Mouse (Mus musculus): ENCODE measurements around the gene Tsr1. TPM values are rescaled to one million over a fixed set of nuclear protein-coding genes. Genes with fewer than 3 reads are reported as not detected.

The Tsr1 gene
- polyA plus RNA-seq, 1 experiment from 2014 or later, result 38.0 TPM

GRCm38 (mm10) chr11:74868046-74868760 lies 29.7 kb upstream of the Tsr1 start:
- WGBS, result 88% methylated on average over 13 of the region's 13 CpGs
- no peak overlapping the region for H3K4me2 ChIP-seq (ENCODE audit: low read length)
- ATAC-seq, result no peak
- H3K27me3 ChIP-seq (replicated peaks; ENCODE audit: control insufficient read depth, insufficient read depth, low read length), result no peaks in the 10 kb centered on the region
- peaks cover 14% of the 10 kb centered on the region for H3K4me1 ChIP-seq (replicated peaks; ENCODE audit: control insufficient read depth, insufficient read depth, low read length)
- H3K9ac ChIP-seq (replicated peaks; ENCODE audit: low read depth, low read length), result no peak overlapping the region
- H3K36me3 ChIP-seq (ENCODE audit: control insufficient read depth, insufficient read depth), result no peaks in the 10 kb centered on the region; the same call in 1 of the 2 replicates
- H3K4me3 ChIP-seq (replicated peaks; ENCODE audit: low read length), result no peak overlapping the region
- no peaks in the 10 kb centered on the region for H3K9me3 ChIP-seq (ENCODE audit: control insufficient read depth, low read length)
- no peak overlapping the region for H3K27ac ChIP-seq (ENCODE audit: low read length)

DNA sequence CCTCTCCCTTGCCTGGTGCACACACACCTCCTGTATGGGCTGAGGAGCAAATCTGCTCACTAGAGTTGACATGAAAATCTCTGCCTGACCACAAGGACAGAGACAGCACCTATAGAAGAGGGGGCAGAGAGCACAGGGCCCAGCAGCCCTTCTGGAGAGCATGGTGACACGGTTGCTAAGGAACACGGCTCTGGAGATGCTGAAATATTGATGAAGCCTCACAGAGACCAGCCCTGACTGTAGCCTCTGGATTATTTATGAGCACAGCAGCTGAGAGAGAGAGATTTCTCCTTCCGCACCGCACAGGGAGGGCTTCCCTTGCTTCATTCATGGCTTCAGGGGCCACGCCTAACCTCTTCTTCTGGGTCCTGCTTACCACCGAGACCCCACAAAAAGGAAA lies 28.3 kb upstream of the Tsr1 start:
- WGBS, result 84% methylated on average over 6 of the region's 6 CpGs
- Histone ChIP-seq H3K4me3 (replicated peaks; ENCODE audit: low read length) (no peak overlapping the region), H3K9me3 (ENCODE audit: control insufficient read depth, low read length) (no peaks in the 10 kb centered on the region), H3K27ac (ENCODE audit: low read length) (no peak overlapping the region), H3K4me2 (ENCODE audit: low read length) (no peak overlapping the region), H3K36me3 (ENCODE audit: control insufficient read depth, insufficient read depth) (no peaks in the 10 kb centered on the region; the same call in 1 of the 2 replicates), H3K9ac (replicated peaks; ENCODE audit: low read depth, low read length) (no peak overlapping the region), H3K4me1 (replicated peaks; ENCODE audit: control insufficient read depth, insufficient read depth, low read length) (peaks cover 16% of the 10 kb centered on the region), H3K27me3 (replicated peaks; ENCODE audit: control insufficient read depth, insufficient read depth, low read length) (no peaks in the 10 kb centered on the region)
- no peak for ATAC-seq

DNA sequence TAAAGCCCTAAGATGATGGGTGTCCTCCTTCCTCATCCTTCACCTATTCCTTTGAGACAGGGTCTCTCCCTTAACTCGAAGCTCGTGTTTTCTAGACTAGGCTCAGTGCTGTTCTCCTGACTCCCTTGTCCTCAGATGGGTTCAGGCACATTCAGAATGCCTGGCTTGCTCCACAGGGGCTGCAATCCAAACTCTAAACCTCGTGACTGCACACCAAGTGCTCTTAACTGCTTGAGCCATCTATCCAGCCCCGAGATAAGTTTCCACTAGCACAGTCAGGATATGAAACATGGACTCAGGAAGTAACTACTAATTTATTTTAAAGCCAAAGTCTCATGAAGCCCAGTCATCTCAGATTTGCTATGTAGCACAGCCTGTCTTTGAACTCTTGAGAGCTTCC lies 27.3 kb upstream of the Tsr1 start:
- WGBS, result 82% methylated on average over 4 of the region's 4 CpGs
- Histone ChIP-seq H3K4me1 (replicated peaks; ENCODE audit: control insufficient read depth, insufficient read depth, low read length) (peaks cover 17% of the 10 kb centered on the region), H3K27me3 (replicated peaks; ENCODE audit: control insufficient read depth, insufficient read depth, low read length) (no peaks in the 10 kb centered on the region), H3K27ac (ENCODE audit: low read length) (no peak overlapping the region), H3K36me3 (ENCODE audit: control insufficient read depth, insufficient read depth) (no peaks in the 10 kb centered on the region; the same call in 1 of the 2 replicates), H3K9ac (replicated peaks; ENCODE audit: low read depth, low read length) (no peak overlapping the region), H3K4me2 (ENCODE audit: low read length) (no peak overlapping the region), H3K4me3 (replicated peaks; ENCODE audit: low read length) (no peak overlapping the region), H3K9me3 (ENCODE audit: control insufficient read depth, low read length) (no peaks in the 10 kb centered on the region)
- no peak for ATAC-seq

DNA sequence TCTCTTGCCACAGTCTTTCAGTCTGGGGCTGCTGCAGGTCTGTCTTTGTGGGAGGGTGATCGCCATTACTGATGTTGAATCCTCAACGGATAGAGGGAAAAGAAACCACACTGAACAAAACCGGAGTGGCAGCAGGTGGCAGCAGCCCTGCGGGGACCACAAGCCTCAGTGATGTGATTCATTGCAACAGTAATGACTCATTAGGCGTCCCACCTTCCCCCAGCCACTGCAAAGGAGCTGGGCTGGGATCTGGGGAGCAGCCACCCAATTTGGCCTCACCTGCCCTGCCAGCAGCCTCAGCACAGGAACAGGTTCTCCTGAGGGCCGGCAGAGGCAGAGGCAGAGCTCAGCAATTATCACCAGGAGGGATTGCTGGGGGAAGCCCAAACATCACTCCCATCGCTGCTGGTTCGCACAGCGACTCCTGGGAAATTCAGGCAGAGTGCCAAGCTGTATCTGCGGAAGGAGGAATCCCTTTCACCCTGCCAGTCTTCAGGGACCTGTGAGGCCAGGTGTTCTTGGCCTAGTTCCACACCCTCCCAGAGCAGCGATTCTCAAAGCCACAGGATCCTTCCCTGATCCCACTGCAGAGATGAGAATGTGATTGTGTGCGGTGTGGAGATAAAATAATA lies 26.8 kb upstream of the Tsr1 start:
- Histone ChIP-seq H3K4me3 (replicated peaks; ENCODE audit: low read length) (no peak overlapping the region), H3K9ac (replicated peaks; ENCODE audit: low read depth, low read length) (no peak overlapping the region; the same call in 1 of the 2 replicates), H3K4me1 (replicated peaks; ENCODE audit: control insufficient read depth, insufficient read depth, low read length) (peaks cover 18% of the 10 kb centered on the region), H3K9me3 (ENCODE audit: control insufficient read depth, low read length) (no peaks in the 10 kb centered on the region), H3K27ac (ENCODE audit: low read length) (no peak overlapping the region), H3K36me3 (ENCODE audit: control insufficient read depth, insufficient read depth) (no peaks in the 10 kb centered on the region; the same call in 1 of the 2 replicates), H3K4me2 (ENCODE audit: low read length) (no peak overlapping the region), H3K27me3 (replicated peaks; ENCODE audit: control insufficient read depth, insufficient read depth, low read length) (no peaks in the 10 kb centered on the region)
- ATAC-seq, result peak; percentile 42; the same call in 1 of the 2 replicates
- WGBS, result 13% methylated on average over 12 of the region's 12 CpGs

- H3K27ac ChIP-seq (ENCODE audit: low read length), result no peak overlapping the region
- H3K4me1 ChIP-seq (replicated peaks; ENCODE audit: control insufficient read depth, insufficient read depth, low read length), result peaks cover 22% of the 10 kb centered on the region
- no peak overlapping the region for H3K4me3 ChIP-seq (replicated peaks; ENCODE audit: low read length)
- 46% methylated on average over 3 of the region's 3 CpGs for WGBS
- no peak overlapping the region for H3K9ac ChIP-seq (replicated peaks; ENCODE audit: low read depth, low read length)
- no peaks in the 10 kb centered on the region for H3K27me3 ChIP-seq (replicated peaks; ENCODE audit: control insufficient read depth, insufficient read depth, low read length)
- H3K9me3 ChIP-seq (ENCODE audit: control insufficient read depth, low read length), result no peaks in the 10 kb centered on the region
- no peaks in the 10 kb centered on the region for H3K36me3 ChIP-seq (ENCODE audit: control insufficient read depth, insufficient read depth)
- no peak for ATAC-seq
- H3K4me2 ChIP-seq (ENCODE audit: low read length), result no peak overlapping the region
These were observed 23.2 kb upstream of the Tsr1 start for GRCm38 (mm10) chr11:74874630-74875029.

GRCm38 (mm10) chr11:74876801-74877200 lies 21.1 kb upstream of the Tsr1 start:
- Histone ChIP-seq H3K27me3 (replicated peaks; ENCODE audit: control insufficient read depth, insufficient read depth, low read length) (no peaks in the 10 kb centered on the region), H3K9me3 (ENCODE audit: control insufficient read depth, low read length) (no peaks in the 10 kb centered on the region), H3K4me3 (replicated peaks; ENCODE audit: low read length) (peak overlapping the region; percentile 15), H3K36me3 (ENCODE audit: control insufficient read depth, insufficient read depth) (no peaks in the 10 kb centered on the region), H3K9ac (replicated peaks; ENCODE audit: low read depth, low read length) (peak overlapping the region; percentile 37; the same call in 1 of the 2 replicates), H3K4me2 (ENCODE audit: low read length) (peak overlapping the region; percentile 47), H3K4me1 (replicated peaks; ENCODE audit: control insufficient read depth, insufficient read depth, low read length) (peaks cover 14% of the 10 kb centered on the region), H3K27ac (ENCODE audit: low read length) (peak overlapping the region; percentile 77)
- ATAC-seq, result peak; percentile 96
- WGBS, result 0% methylated on average over 9 of the region's 9 CpGs

DNA sequence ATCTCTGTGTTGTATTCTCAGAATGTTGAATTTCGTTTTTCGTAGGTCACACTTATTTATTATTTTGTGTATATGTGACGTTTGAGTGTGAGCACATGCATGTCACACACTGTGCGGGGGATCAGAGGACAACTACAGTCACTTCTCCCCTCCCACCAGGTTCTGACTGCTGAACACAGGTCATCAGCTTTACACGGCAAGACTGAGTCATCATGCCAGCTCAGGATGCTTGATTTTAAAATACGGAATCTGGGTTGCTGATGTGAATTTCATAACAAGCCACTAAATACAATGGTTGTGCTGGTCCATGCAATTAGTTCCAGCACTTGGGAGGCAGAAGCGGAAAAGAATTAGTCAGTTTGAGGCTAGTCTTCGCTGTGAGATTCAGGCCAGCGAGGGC lies 16.9 kb upstream of the Tsr1 start:
- H3K4me3 ChIP-seq (replicated peaks; ENCODE audit: low read length), result no peak overlapping the region
- H3K36me3 ChIP-seq (ENCODE audit: control insufficient read depth, insufficient read depth), result peaks cover 3% of the 10 kb centered on the region
- no peaks in the 10 kb centered on the region for H3K9me3 ChIP-seq (ENCODE audit: control insufficient read depth, low read length)
- no peak overlapping the region for H3K27ac ChIP-seq (ENCODE audit: low read length)
- peaks cover 15% of the 10 kb centered on the region for H3K4me1 ChIP-seq (replicated peaks; ENCODE audit: control insufficient read depth, insufficient read depth, low read length)
- 92% methylated on average over 9 of the region's 9 CpGs for WGBS
- no peak overlapping the region for H3K9ac ChIP-seq (replicated peaks; ENCODE audit: low read depth, low read length)
- ATAC-seq, result no peak
- H3K4me2 ChIP-seq (ENCODE audit: low read length), result no peak overlapping the region
- H3K27me3 ChIP-seq (replicated peaks; ENCODE audit: control insufficient read depth, insufficient read depth, low read length), result no peaks in the 10 kb centered on the region

DNA sequence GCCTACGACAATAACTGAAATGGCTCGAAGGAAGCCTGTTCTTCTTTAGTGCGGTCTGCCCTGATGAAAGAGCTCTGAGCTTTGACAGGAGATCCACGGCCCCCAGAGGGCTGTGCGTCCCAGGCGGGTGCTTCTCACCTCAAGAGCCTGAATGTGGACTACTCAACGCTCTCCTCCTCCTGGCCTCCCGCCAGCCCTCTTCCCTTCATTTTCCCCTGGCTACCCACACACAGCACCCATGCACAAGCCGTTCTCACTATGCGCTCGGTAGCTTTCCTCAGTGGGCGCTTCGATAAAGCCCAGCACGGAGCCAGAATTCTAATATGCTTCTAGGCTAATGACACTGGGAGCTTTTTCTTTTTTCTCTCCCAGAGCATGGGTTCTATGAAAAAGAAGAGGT lies 15.9 kb upstream of the Tsr1 start:
- 43% methylated on average over 14 of the region's 14 CpGs for WGBS

GRCm38 (mm10) chr11:74883098-74883497 lies 14.8 kb upstream of the Tsr1 start:
- Histone ChIP-seq H3K4me2 (ENCODE audit: low read length) (no peak overlapping the region), H3K36me3 (ENCODE audit: control insufficient read depth, insufficient read depth) (peaks cover 3% of the 10 kb centered on the region), H3K4me1 (replicated peaks; ENCODE audit: control insufficient read depth, insufficient read depth, low read length) (peaks cover 5% of the 10 kb centered on the region; the same call in 1 of the 2 replicates), H3K27me3 (replicated peaks; ENCODE audit: control insufficient read depth, insufficient read depth, low read length) (no peaks in the 10 kb centered on the region), H3K27ac (ENCODE audit: low read length) (no peak overlapping the region), H3K9ac (replicated peaks; ENCODE audit: low read depth, low read length) (no peak overlapping the region), H3K9me3 (ENCODE audit: control insufficient read depth, low read length) (no peaks in the 10 kb centered on the region), H3K4me3 (replicated peaks; ENCODE audit: low read length) (no peak overlapping the region)
- ATAC-seq, result no peak
- WGBS, result 80% methylated on average over 10 of the region's 10 CpGs

More for the DNA sequence above, 15.9 kb upstream of the Tsr1 start:
- H3K4me3 ChIP-seq (replicated peaks; ENCODE audit: low read length), result no peak overlapping the region
- H3K9ac ChIP-seq (replicated peaks; ENCODE audit: low read depth, low read length), result no peak overlapping the region
- H3K4me2 ChIP-seq (ENCODE audit: low read length), result no peak overlapping the region
- H3K9me3 ChIP-seq (ENCODE audit: control insufficient read depth, low read length), result no peaks in the 10 kb centered on the region
- ATAC-seq, result no peak
- no peaks in the 10 kb centered on the region for H3K27me3 ChIP-seq (replicated peaks; ENCODE audit: control insufficient read depth, insufficient read depth, low read length)
- peaks cover 3% of the 10 kb centered on the region for H3K36me3 ChIP-seq (ENCODE audit: control insufficient read depth, insufficient read depth)
- H3K27ac ChIP-seq (ENCODE audit: low read length), result no peak overlapping the region
- H3K4me1 ChIP-seq (replicated peaks; ENCODE audit: control insufficient read depth, insufficient read depth, low read length), result peaks cover 6% of the 10 kb centered on the region
